Mouse (Mus musculus): ENCODE data around the gene Prr7.

Gene Prr7

GRCm38 (mm10) chr13:55510668-55511491, 46.8 kb downstream of the Prr7 start:
- peak; percentile 63 for DNase-seq

GRCm38 (mm10) chr13:55511492-55511861, 47.4 kb downstream of the Prr7 start:
- no peak for DNase-seq

- DNase-seq: peak; percentile 63
Observed at GRCm38 (mm10) chr13:55512379-55513031, 48.4 kb downstream of the Prr7 start.

- DNase-seq: peak; percentile 86
Observed at GRCm38 (mm10) chr13:55513111-55513748, 49.2 kb downstream of the Prr7 start, which contains the start of gene Pdlim7. Gene Pdlim7 (minus strand): TSS chr13:55513676.

- DNase-seq: no peak
Observed at GRCm38 (mm10) chr13:55513828-55514227, 49.8 kb downstream of the Prr7 start.

GRCm38 (mm10) chr13:55516955-55517354, 52.9 kb downstream of the Prr7 start:
- DNase-seq: peak; percentile 75

GRCm38 (mm10) chr13:55519606-55520005, 55.5 kb downstream of the Prr7 start:
- no peak for DNase-seq

GRCm38 (mm10) chr13:55522730-55523129, 58.7 kb downstream of the Prr7 start:
- DNase-seq: no peak
